21 mouse cellular contexts compared by ENCODE assay signal in genomic region chr1:62234039-62234438, GRCm38 (mm10).
A peak's percentile ranks its signal among the peaks of the same experiment; 100 is the strongest.
DNase-seq lines count a peak whose midpoint lies in the region; ATAC-seq and TF ChIP-seq lines count a peak whose summit lies in the region.
"Had no signal": no experiment of that assay in that cellular context is flagged by ENCODE, and none has a peak within 500 bp of the region (broad histone marks: within the 10 kb centered on the region; RNA-seq: fewer than 3 reads in every experiment).

No protein-coding gene starts in this region.

- no peak overlapping the region for H3K27ac ChIP-seq in liver, adult 2 months (replicated peaks; ENCODE audit: insufficient read depth, low read depth, low read length)
- no peak overlapping the region for H3K27ac ChIP-seq in liver, embryonic 12.5 days
- H3K27ac ChIP-seq in liver, postnatal 0 days (ENCODE audit: low read depth): no peak overlapping the region
- H3K27ac ChIP-seq: forebrain, embryonic 15.5 days; heart, embryonic 13.5 days; liver, embryonic 15.5 days; neural tube, embryonic 12.5 days; stomach, postnatal 0 days had no signal

- ATAC-seq in liver, embryonic 12.5 days: no peak
- ATAC-seq in liver, postnatal 0 days: no peak
- ATAC-seq: forebrain, embryonic 15.5 days; inflammation-experienced regulatory T-cells, adult 6 months had no signal

- H3K79me2 ChIP-seq in liver, adult 2 months (ENCODE audit: control insufficient read depth, insufficient read depth, low read length): no peaks in the 10 kb centered on the region

- TF ChIP-seq POLR2A in liver, adult 2 months (IDR thresholded peaks at IDR 0.05; ENCODE audit: extremely low read depth, insufficient read depth, low read length): no peak

- no peak overlapping the region for H3K9ac ChIP-seq in liver, adult 2 months (ENCODE audit: low read depth, low read length)
- no peak overlapping the region for H3K9ac ChIP-seq in liver, embryonic 12.5 days
- no peak overlapping the region for H3K9ac ChIP-seq in liver, postnatal 0 days (replicated peaks)
- H3K9ac ChIP-seq: forebrain, embryonic 15.5 days; heart, embryonic 13.5 days; liver, embryonic 15.5 days; neural tube, embryonic 12.5 days had no signal

- 46% methylated on average over 1 of the region's 1 CpGs for WGBS in liver, adult 2 months
- 20% methylated on average over 1 of the region's 1 CpGs for WGBS in liver, embryonic 12.5 days (ENCODE audit: insufficient replicate concordance)
- 29% methylated on average over 1 of the region's 1 CpGs for WGBS in liver, postnatal 0 days (ENCODE audit: insufficient replicate concordance)

- H3K9me3 ChIP-seq in liver, embryonic 12.5 days (replicated peaks): no peaks in the 10 kb centered on the region
- no peaks in the 10 kb centered on the region for H3K9me3 ChIP-seq in liver, postnatal 0 days (ENCODE audit: low read length)
- H3K9me3 ChIP-seq: forebrain, embryonic 15.5 days; heart, embryonic 13.5 days; liver, embryonic 15.5 days; neural tube, embryonic 12.5 days had no signal

- TF ChIP-seq CTCF in liver, adult 2 months (IDR thresholded peaks at IDR 0.05; ENCODE audit: low read depth, low read length): no peak
- no peak for TF ChIP-seq CTCF in liver, postnatal 0 days (IDR thresholded peaks at IDR 0.05; ENCODE audit: low read depth)

- peak; percentile 21 for DNase-seq in embryo, embryonic 10.5 days (ENCODE audit: low spot score)
- no peak for DNase-seq in embryo, embryonic 9.5 days (ENCODE audit: extremely low spot score)
- peak; percentile 11 for DNase-seq in liver, adult 2 months (ENCODE audit: extremely low read depth, low read depth, low spot score)
- peak; percentile 38 for DNase-seq in liver, postnatal 0 days
- DNase-seq in retina, postnatal 1 day: peak; percentile 50
- DNase-seq in spleen, adult 18-20 months: no peak
- DNase-seq: adrenal gland, postnatal 25 days; cerebellum, adult 8-10 months; heart, postnatal 36 days; kidney, adult 8-10 months; kidney, postnatal 4 days; right cerebral cortex, postnatal 14 days; thymus, postnatal 14 days had no signal

- no peak for TF ChIP-seq EP300 in liver, postnatal 0 days (IDR thresholded peaks at IDR 0.05; ENCODE audit: low read depth)

- peaks cover 1% of the 10 kb centered on the region for H3K36me3 ChIP-seq in liver, adult 2 months (ENCODE audit: control insufficient read depth, insufficient read depth, low read length)
- H3K36me3 ChIP-seq in liver, embryonic 12.5 days: no peaks in the 10 kb centered on the region
- H3K36me3 ChIP-seq in liver, postnatal 0 days (replicated peaks; ENCODE audit: insufficient read depth, low read length): no peaks in the 10 kb centered on the region
- H3K36me3 ChIP-seq: forebrain, embryonic 15.5 days; heart, embryonic 13.5 days; liver, embryonic 15.5 days; neural tube, embryonic 12.5 days had no signal

- H3K4me2 ChIP-seq in liver, embryonic 12.5 days: no peak overlapping the region
- no peak overlapping the region for H3K4me2 ChIP-seq in liver, postnatal 0 days (ENCODE audit: low read depth, low read length)
- H3K4me2 ChIP-seq: forebrain, embryonic 15.5 days; heart, embryonic 13.5 days; liver, embryonic 15.5 days; neural tube, embryonic 12.5 days had no signal

- H3K4me1 ChIP-seq in liver, adult 2 months (ENCODE audit: control insufficient read depth, insufficient read depth, low read length): no peaks in the 10 kb centered on the region
- no peaks in the 10 kb centered on the region for H3K4me1 ChIP-seq in liver, embryonic 12.5 days
- H3K4me1 ChIP-seq in liver, postnatal 0 days (ENCODE audit: insufficient read depth): no peaks in the 10 kb centered on the region
- H3K4me1 ChIP-seq: liver, embryonic 15.5 days; neural tube, embryonic 12.5 days had no signal

- H3K4me3 ChIP-seq in liver, adult 2 months (ENCODE audit: insufficient read depth, low read depth, low read length): no peak overlapping the region
- no peak overlapping the region for H3K4me3 ChIP-seq in liver, embryonic 12.5 days
- H3K4me3 ChIP-seq in liver, postnatal 0 days (ENCODE audit: low read depth, low read length): no peak overlapping the region
- H3K4me3 ChIP-seq: erythroblast, embryonic 14.5 days; forebrain, embryonic 15.5 days; heart, embryonic 13.5 days; liver, embryonic 15.5 days; neural tube, embryonic 12.5 days had no signal

- no peaks in the 10 kb centered on the region for H3K27me3 ChIP-seq in liver, adult 2 months (ENCODE audit: control insufficient read depth, insufficient read depth, low read length)
- H3K27me3 ChIP-seq in liver, embryonic 12.5 days (replicated peaks): no peaks in the 10 kb centered on the region
- no peaks in the 10 kb centered on the region for H3K27me3 ChIP-seq in liver, postnatal 0 days (ENCODE audit: insufficient read depth, low read length)
- H3K27me3 ChIP-seq: forebrain, embryonic 15.5 days; heart, embryonic 13.5 days; liver, embryonic 15.5 days; neural tube, embryonic 12.5 days had no signal

Comparison
In these comparisons a context has a peak if more than half of its experiments do, and no peak if none do; other contexts are left out.
1. DNase-seq: peak in embryo, embryonic 10.5 days (single experiment), liver, adult 2 months (single experiment), liver, postnatal 0 days (single experiment) and retina, postnatal 1 day (single experiment); none in embryo, embryonic 9.5 days (single experiment) and spleen, adult 18-20 months (0 of 2).